Mouse (Mus musculus) limb, embryonic 12.5 days (tissue): ENCODE results near the gene Zfp462. TPM values are rescaled to one million over a fixed set of nuclear protein-coding genes. Genes with fewer than 3 reads are reported as not detected.

Experiments
- ATAC-seq: fragments of 200-750 bp; cut with Nextera tagmentation; 2 replicates; pipeline ENCODE4 v1.8.0; 2017; ENCODE audit warnings: low read depth, moderate TSS enrichment; ENCODE audit not compliant: insufficient number of reproducible peaks, insufficient read depth, low FRiP score, low TSS enrichment
- H3K27ac ChIP-seq: fragments of 300-500 bp; sonication (generic); 2 replicates; pipeline ENCODE4 v1.5.1; 2016; ENCODE audit warnings: mild to moderate bottlenecking, moderate library complexity
- H3K27me3 ChIP-seq: fragments of 300-500 bp; sonication (generic); 2 replicates; pipeline ENCODE4 v1.6.1; 2016; ENCODE audit warnings: mild to moderate bottlenecking, moderate library complexity
- H3K36me3 ChIP-seq: fragments of 300-500 bp; sonication (generic); 2 replicates; pipeline ENCODE4 v1.6.1; 2016; ENCODE audit warnings: mild to moderate bottlenecking, moderate library complexity
- H3K4me1 ChIP-seq: fragments of 300-500 bp; sonication (generic); replicated peaks from 2 replicates; pipeline ENCODE4 v1.6.1; 2016
- H3K4me2 ChIP-seq: fragments of 300-500 bp; sonication (generic); 2 replicates; pipeline ENCODE4 v1.6.1; 2016; ENCODE audit warnings: mild to moderate bottlenecking, moderate library complexity
- H3K4me3 ChIP-seq: fragments of 300-500 bp; sonication (generic); replicated peaks from 2 replicates; pipeline ENCODE4 v1.5.1; 2016; ENCODE audit warnings: mild to moderate bottlenecking
- H3K9ac ChIP-seq: fragments of 300-500 bp; sonication (generic); replicated peaks from 2 replicates; pipeline ENCODE4 v1.6.1; 2016; ENCODE audit warnings: mild to moderate bottlenecking, moderate library complexity
- H3K9me3 ChIP-seq: fragments of 300-500 bp; sonication (generic); 2 replicates; pipeline ENCODE4 v1.6.1; 2016; ENCODE audit warnings: mild to moderate bottlenecking, moderate library complexity
- WGBS: fragments of 180-500 bp; shearing (Covaris S2); methylation state at CpG from one replicate; pipeline ENCODE4 v1.1.7; 2016; 5-methylcytosine and 5-hydroxymethylcytosine counted together
- polyA plus RNA-seq: library from polyadenylated mRNA; unstranded; fragments of >200 nt; fragmentation: Nextera tagmentation; extraction: Ambion mirVana; gene quantifications from 2 replicates; pipeline ENCODE4 v1.2.1, GENCODE M21; 2016

Gene Zfp462
- polyA plus RNA-seq, 1 experiment from 2014 or later, result 8.4 TPM

- no peak overlapping the region for H3K9ac ChIP-seq
- WGBS, result 31% methylated on average over 2 of the region's 2 CpGs
- no peaks in the 10 kb centered on the region for H3K36me3 ChIP-seq
- no peak overlapping the region for H3K4me2 ChIP-seq
- H3K4me1 ChIP-seq, result no peaks in the 10 kb centered on the region
- ATAC-seq, result no peak
- H3K27ac ChIP-seq, result no peak overlapping the region
- no peak overlapping the region for H3K4me3 ChIP-seq
- H3K9me3 ChIP-seq, result no peaks in the 10 kb centered on the region
- no peaks in the 10 kb centered on the region for H3K27me3 ChIP-seq
Measured at GRCm38 (mm10) chr4:54932668-54933067, 12.2 kb upstream of the Zfp462 start.

GRCm38 (mm10) chr4:54937161-54937560 is 7.7 kb upstream of the Zfp462 start:
- Histone ChIP-seq H3K4me1 (no peaks in the 10 kb centered on the region), H3K9ac (no peak overlapping the region), H3K4me2 (no peak overlapping the region), H3K9me3 (no peaks in the 10 kb centered on the region), H3K36me3 (no peaks in the 10 kb centered on the region), H3K27ac (no peak overlapping the region), H3K27me3 (no peaks in the 10 kb centered on the region), H3K4me3 (no peak overlapping the region)
- ATAC-seq, result no peak
- WGBS, result 83% methylated on average over 1 of the region's 1 CpGs

GRCm38 (mm10) chr4:54945603-54946445 is 976 bp downstream of the Zfp462 start:
- no peak for ATAC-seq
- H3K36me3 ChIP-seq, result no peaks in the 10 kb centered on the region
- WGBS, result under 1% methylated on average over 36 of the region's 36 CpGs
- no peaks in the 10 kb centered on the region for H3K9me3 ChIP-seq
- H3K4me1 ChIP-seq, result peaks cover 17% of the 10 kb centered on the region; the same call in 1 of the 2 replicates
- H3K27me3 ChIP-seq, result no peaks in the 10 kb centered on the region
- peak overlapping the region; percentile 78 for H3K4me2 ChIP-seq
- peak overlapping the region; percentile 67 for H3K4me3 ChIP-seq
- peak overlapping the region; percentile 97 for H3K27ac ChIP-seq
- peak overlapping the region; percentile 92 for H3K9ac ChIP-seq

- Histone ChIP-seq H3K27me3 (no peaks in the 10 kb centered on the region), H3K36me3 (no peaks in the 10 kb centered on the region), H3K4me2 (peak overlapping the region; percentile 78), H3K27ac (peak overlapping the region; percentile 97), H3K9ac (peak overlapping the region; percentile 92), H3K4me3 (peak overlapping the region; percentile 67), H3K9me3 (no peaks in the 10 kb centered on the region), H3K4me1 (peaks cover 21% of the 10 kb centered on the region; the same call in 1 of the 2 replicates)
- 0% methylated on average over 10 of the region's 10 CpGs for WGBS
- ATAC-seq, result no peak
Measured at GRCm38 (mm10) chr4:54946662-54947055, 1.8 kb downstream of the Zfp462 start.

- H3K9ac ChIP-seq, result peak overlapping the region; percentile 92
- peak; percentile 60; the same call in 1 of the 2 replicates for ATAC-seq
- peak overlapping the region; percentile 78 for H3K4me2 ChIP-seq
- H3K27ac ChIP-seq, result peak overlapping the region; percentile 97
- no peaks in the 10 kb centered on the region for H3K36me3 ChIP-seq
- under 1% methylated on average over 32 of the region's 35 CpGs for WGBS
- H3K4me3 ChIP-seq, result peak overlapping the region; percentile 67
- no peaks in the 10 kb centered on the region for H3K9me3 ChIP-seq
- no peaks in the 10 kb centered on the region for H3K27me3 ChIP-seq
- H3K4me1 ChIP-seq, result peaks cover 21% of the 10 kb centered on the region; the same call in 1 of the 2 replicates
Measured at GRCm38 (mm10) chr4:54947056-54947990, 2.5 kb downstream of the Zfp462 start.

- Histone ChIP-seq H3K4me1 (peaks cover 21% of the 10 kb centered on the region; the same call in 1 of the 2 replicates), H3K4me2 (peak overlapping the region; percentile 78), H3K9ac (peak overlapping the region; percentile 92), H3K27me3 (no peaks in the 10 kb centered on the region), H3K36me3 (no peaks in the 10 kb centered on the region), H3K4me3 (peak overlapping the region; percentile 67), H3K27ac (peak overlapping the region; percentile 97), H3K9me3 (no peaks in the 10 kb centered on the region)
- 0 out of 2 replicates have a peak, but pooled peaks have one; percentile 19 for ATAC-seq
- WGBS, result 1% methylated on average over 24 of the region's 25 CpGs
Measured at GRCm38 (mm10) chr4:54947991-54948615, 3.3 kb downstream of the Zfp462 start.

- WGBS, result 2% methylated on average over 27 of the region's 32 CpGs
- ATAC-seq, result 0 out of 2 replicates have a peak, but pooled peaks have one; percentile 17
Measured at GRCm38 (mm10) chr4:54948616-54949560, 4.0 kb downstream of the Zfp462 start.

GRCm38 (mm10) chr4:54949561-54949940 is 4.7 kb downstream of the Zfp462 start:
- H3K4me3 ChIP-seq, result peak overlapping the region; percentile 67
- no peak for ATAC-seq
- 13% methylated on average over 7 of the region's 7 CpGs for WGBS
- H3K9ac ChIP-seq, result peak overlapping the region; percentile 92
- H3K4me1 ChIP-seq, result peaks cover 21% of the 10 kb centered on the region; the same call in 1 of the 2 replicates
- H3K36me3 ChIP-seq, result 0 out of 2 replicates have a peak, but pooled peaks cover 5% of the 10 kb centered on the region
- H3K27ac ChIP-seq, result peak overlapping the region; percentile 97
- H3K4me2 ChIP-seq, result peak overlapping the region; percentile 78
- no peaks in the 10 kb centered on the region for H3K9me3 ChIP-seq
- no peaks in the 10 kb centered on the region for H3K27me3 ChIP-seq

More at GRCm38 (mm10) chr4:54948616-54949560, 4.0 kb downstream of the Zfp462 start:
- H3K27me3 ChIP-seq, result no peaks in the 10 kb centered on the region
- peak overlapping the region; percentile 78 for H3K4me2 ChIP-seq
- peak overlapping the region; percentile 67 for H3K4me3 ChIP-seq
- no peaks in the 10 kb centered on the region for H3K9me3 ChIP-seq
- H3K36me3 ChIP-seq, result no peaks in the 10 kb centered on the region
- H3K27ac ChIP-seq, result peak overlapping the region; percentile 97
- H3K4me1 ChIP-seq, result peaks cover 21% of the 10 kb centered on the region; the same call in 1 of the 2 replicates
- peak overlapping the region; percentile 92 for H3K9ac ChIP-seq

GRCm38 (mm10) chr4:54950136-54950535 is 5.3 kb downstream of the Zfp462 start:
- ATAC-seq, result no peak
- H3K9ac ChIP-seq, result peak overlapping the region; percentile 92; the same call in 1 of the 2 replicates
- H3K36me3 ChIP-seq, result peaks cover 6% of the 10 kb centered on the region; the same call in 1 of the 2 replicates
- H3K27me3 ChIP-seq, result no peaks in the 10 kb centered on the region
- H3K27ac ChIP-seq, result no peak overlapping the region; the same call in 1 of the 2 replicates
- no peaks in the 10 kb centered on the region for H3K9me3 ChIP-seq
- WGBS, result 29% methylated on average over 2 of the region's 2 CpGs
- H3K4me1 ChIP-seq, result peaks cover 21% of the 10 kb centered on the region; the same call in 1 of the 2 replicates
- peak overlapping the region; percentile 78 for H3K4me2 ChIP-seq
- peak overlapping the region; percentile 67 for H3K4me3 ChIP-seq
